Mouse (Mus musculus) megakaryocyte, embryonic 14.5 days (primary cell): ENCODE data around the gene Syne1. TPM values are rescaled to one million over a fixed set of nuclear protein-coding genes. Genes with fewer than 3 reads are reported as not detected.

Experiments
- H3K27me3 ChIP-seq: replicated peaks from 2 replicates; pipeline ENCODE3; 2012; ENCODE audit warnings: inconsistent platforms
- H3K36me3 ChIP-seq: replicated peaks from 2 replicates; pipeline ENCODE3; 2012; ENCODE audit warnings: low read length, inconsistent platforms, mixed read lengths
- H3K4me1 ChIP-seq: 2 replicates; pipeline ENCODE4 v1.6.1; 2012; ENCODE audit warnings: inconsistent platforms
- H3K4me3 ChIP-seq: replicated peaks from 2 replicates; pipeline ENCODE3; 2012; ENCODE audit warnings: moderate library complexity, mild to moderate bottlenecking, inconsistent platforms
- H3K9me3 ChIP-seq: 2 replicates; pipeline ENCODE4 v1.6.1; 2012; ENCODE audit warnings: inconsistent platforms
- FLI1 ChIP-seq: IDR thresholded peaks from 2 replicates; pipeline ENCODE4 v1.6.1; 2012; ENCODE audit warnings: low read length, inconsistent platforms, mixed read lengths
- GATA1 ChIP-seq: IDR thresholded peaks from 3 replicates; pipeline ENCODE4 v1.6.1; 2012; ENCODE audit warnings: mixed read lengths, low read length, inconsistent platforms, borderline replicate concordance
- polyA plus RNA-seq: library from polyadenylated mRNA; stranded (reverse); fragments of >175 nt; gene quantifications from 2 replicates; pipeline ENCODE4 v1.2.3, GENCODE M21; 2012; ENCODE audit warnings: low replicate concordance; ENCODE audit not compliant: insufficient read depth

Syne1 gene
- polyA plus RNA-seq, 1 experiment, result 5.3 TPM

- Histone ChIP-seq H3K27me3 (no peaks in the 10 kb centered on the region), H3K4me3 (no peak overlapping the region), H3K4me1 (peaks cover 3% of the 10 kb centered on the region; the same call in 1 of the 2 replicates), H3K9me3 (no peaks in the 10 kb centered on the region), H3K36me3 (peaks cover 80% of the 10 kb centered on the region)
- no peak for TF ChIP-seq FLI1
- no peak for TF ChIP-seq GATA1
Measured at GRCm38 (mm10) chr10:5323741-5324395, 227.4 kb downstream of the Syne1 start.

GRCm38 (mm10) chr10:5322562-5322961, 228.7 kb downstream of the Syne1 start:
- no peak overlapping the region for H3K4me3 ChIP-seq
- TF ChIP-seq GATA1 (no peak), FLI1 (no peak)

GRCm38 (mm10) chr10:5317602-5318001, 233.7 kb downstream of the Syne1 start:
- TF ChIP-seq FLI1, result no peak
- TF ChIP-seq GATA1, result no peak
- Histone ChIP-seq H3K9me3 (no peaks in the 10 kb centered on the region), H3K27me3 (no peaks in the 10 kb centered on the region), H3K36me3 (peaks cover 78% of the 10 kb centered on the region), H3K4me3 (no peak overlapping the region), H3K4me1 (peaks cover 8% of the 10 kb centered on the region)

More at GRCm38 (mm10) chr10:5322562-5322961, 228.7 kb downstream of the Syne1 start:
- peaks cover 80% of the 10 kb centered on the region for H3K36me3 ChIP-seq
- H3K9me3 ChIP-seq, result no peaks in the 10 kb centered on the region
- no peaks in the 10 kb centered on the region for H3K27me3 ChIP-seq
- H3K4me1 ChIP-seq, result peaks cover 3% of the 10 kb centered on the region; the same call in 1 of the 2 replicates

- H3K9me3 ChIP-seq, result no peaks in the 10 kb centered on the region
- H3K27me3 ChIP-seq, result no peaks in the 10 kb centered on the region
- TF ChIP-seq GATA1, result no peak
- TF ChIP-seq FLI1, result no peak
- peaks cover 11% of the 10 kb centered on the region for H3K4me1 ChIP-seq
- no peak overlapping the region for H3K4me3 ChIP-seq
- peaks cover 89% of the 10 kb centered on the region for H3K36me3 ChIP-seq
Measured at GRCm38 (mm10) chr10:5312437-5312836, 238.8 kb downstream of the Syne1 start.

- H3K4me3 ChIP-seq, result no peak overlapping the region
- H3K9me3 ChIP-seq, result no peaks in the 10 kb centered on the region
- H3K27me3 ChIP-seq, result no peaks in the 10 kb centered on the region
- H3K4me1 ChIP-seq, result peaks cover 11% of the 10 kb centered on the region
- H3K36me3 ChIP-seq, result peaks cover 84% of the 10 kb centered on the region
- TF ChIP-seq FLI1, result no peak
- no peak for TF ChIP-seq GATA1
Measured at GRCm38 (mm10) chr10:5309961-5310713, 241.1 kb downstream of the Syne1 start.

GRCm38 (mm10) chr10:5309398-5309797, 241.9 kb downstream of the Syne1 start:
- Histone ChIP-seq H3K36me3 (peaks cover 84% of the 10 kb centered on the region), H3K9me3 (no peaks in the 10 kb centered on the region), H3K4me3 (no peak overlapping the region), H3K27me3 (no peaks in the 10 kb centered on the region), H3K4me1 (peaks cover 11% of the 10 kb centered on the region)
- TF ChIP-seq GATA1 (no peak), FLI1 (no peak)

- no peak for TF ChIP-seq GATA1
- TF ChIP-seq FLI1, result no peak
- Histone ChIP-seq H3K4me1 (peaks cover 4% of the 10 kb centered on the region; the same call in 1 of the 2 replicates), H3K27me3 (no peaks in the 10 kb centered on the region), H3K9me3 (no peaks in the 10 kb centered on the region), H3K4me3 (no peak overlapping the region), H3K36me3 (peaks cover 81% of the 10 kb centered on the region)
Measured at GRCm38 (mm10) chr10:5305555-5305954, 245.7 kb downstream of the Syne1 start.

- Histone ChIP-seq H3K27me3 (no peaks in the 10 kb centered on the region), H3K9me3 (no peaks in the 10 kb centered on the region; the same call in 1 of the 2 replicates)
Measured at GRCm38 (mm10) chr10:5295291-5295891, 255.9 kb downstream of the Syne1 start.

GRCm38 (mm10) chr10:5289575-5289909, 261.7 kb downstream of the Syne1 start:
- no peak for TF ChIP-seq FLI1
- no peak for TF ChIP-seq GATA1

More at GRCm38 (mm10) chr10:5295291-5295891, 255.9 kb downstream of the Syne1 start:
- Histone ChIP-seq H3K4me3 (no peak overlapping the region), H3K36me3 (peaks cover 100% of the 10 kb centered on the region), H3K4me1 (peaks cover 2% of the 10 kb centered on the region)
- TF ChIP-seq FLI1 (no peak), GATA1 (no peak)

More at GRCm38 (mm10) chr10:5289575-5289909, 261.7 kb downstream of the Syne1 start:
- peaks cover 17% of the 10 kb centered on the region for H3K4me1 ChIP-seq
- H3K9me3 ChIP-seq, result no peaks in the 10 kb centered on the region; the same call in 1 of the 2 replicates
- no peaks in the 10 kb centered on the region for H3K27me3 ChIP-seq
- H3K4me3 ChIP-seq, result no peak overlapping the region
- peaks cover 79% of the 10 kb centered on the region for H3K36me3 ChIP-seq
